Mouse (Mus musculus) embryo, embryonic 9.5 days (tissue): ENCODE data around the gene Gpr107.
A peak's percentile ranks its signal among the peaks of the same experiment; 100 is the strongest.
"Not testable (repeated sequence)": the region's sequence is repeated elsewhere in the genome, so short reads cannot be mapped to it uniquely, and the experiment has no call there.

Source experiments
- DNase-seq: peaks from one replicate; pipeline ENCODE4 v3.0.0-alpha.2; 2017; ENCODE audit errors: extremely low spot score

Gene Gpr107

DNA sequence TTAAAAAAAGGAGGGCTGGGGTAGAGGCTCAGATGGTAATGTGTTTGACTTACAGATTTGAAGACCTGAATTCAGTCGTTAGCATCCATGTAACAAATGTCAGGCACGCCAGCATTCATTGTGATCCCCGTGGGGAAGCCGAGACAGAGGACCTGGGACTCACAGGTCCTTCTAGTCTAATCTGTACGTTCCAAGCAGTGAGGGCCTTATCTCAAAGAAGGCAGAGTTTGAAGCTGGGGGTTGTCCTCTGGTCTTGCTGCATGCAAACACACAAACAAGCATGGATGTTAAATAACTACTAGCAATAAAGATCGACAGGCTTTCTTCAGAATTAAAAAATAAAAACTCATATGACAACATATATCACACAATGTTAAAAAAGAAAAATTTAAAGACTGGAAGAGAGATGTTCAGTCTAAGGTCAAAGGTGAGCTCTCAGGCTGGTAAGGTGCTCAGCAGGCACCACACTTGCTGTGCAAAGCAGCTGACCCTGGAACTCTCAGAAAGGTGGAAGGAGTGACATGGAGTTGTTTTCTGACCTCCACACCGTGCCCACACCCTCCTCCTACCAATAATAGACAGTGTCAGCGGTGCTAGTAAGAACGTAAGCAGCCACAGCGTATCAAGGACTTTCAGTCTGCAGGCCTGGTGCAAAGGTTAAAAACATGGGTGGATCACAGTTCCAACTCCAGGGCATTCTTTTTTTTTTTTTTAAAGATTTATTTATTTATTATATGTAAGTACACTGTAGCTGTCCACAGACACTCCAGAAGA, 8.2 kb downstream of the Gpr107 start:
- DNase-seq, result no peak

DNA sequence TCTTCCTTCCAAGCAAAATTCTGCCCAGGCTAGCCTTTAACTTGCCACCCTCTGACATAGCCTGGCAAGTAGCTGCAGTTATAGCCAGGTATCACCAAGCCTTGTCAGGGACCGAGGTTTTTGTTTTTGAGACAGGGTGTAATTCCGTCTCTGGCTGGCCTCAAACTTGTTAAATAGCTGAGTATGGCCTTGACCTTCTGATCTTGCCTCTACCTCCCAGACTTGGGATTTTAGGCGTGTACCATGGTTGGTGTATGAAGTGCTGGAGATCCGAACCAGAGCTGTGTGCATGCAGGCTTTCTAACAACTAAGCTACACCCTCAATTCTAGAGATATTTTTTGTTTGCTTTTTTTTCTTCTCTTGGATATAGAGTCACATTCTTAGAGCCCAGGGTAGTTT, 9.5 kb downstream of the Gpr107 start:
- no peak for DNase-seq

DNA sequence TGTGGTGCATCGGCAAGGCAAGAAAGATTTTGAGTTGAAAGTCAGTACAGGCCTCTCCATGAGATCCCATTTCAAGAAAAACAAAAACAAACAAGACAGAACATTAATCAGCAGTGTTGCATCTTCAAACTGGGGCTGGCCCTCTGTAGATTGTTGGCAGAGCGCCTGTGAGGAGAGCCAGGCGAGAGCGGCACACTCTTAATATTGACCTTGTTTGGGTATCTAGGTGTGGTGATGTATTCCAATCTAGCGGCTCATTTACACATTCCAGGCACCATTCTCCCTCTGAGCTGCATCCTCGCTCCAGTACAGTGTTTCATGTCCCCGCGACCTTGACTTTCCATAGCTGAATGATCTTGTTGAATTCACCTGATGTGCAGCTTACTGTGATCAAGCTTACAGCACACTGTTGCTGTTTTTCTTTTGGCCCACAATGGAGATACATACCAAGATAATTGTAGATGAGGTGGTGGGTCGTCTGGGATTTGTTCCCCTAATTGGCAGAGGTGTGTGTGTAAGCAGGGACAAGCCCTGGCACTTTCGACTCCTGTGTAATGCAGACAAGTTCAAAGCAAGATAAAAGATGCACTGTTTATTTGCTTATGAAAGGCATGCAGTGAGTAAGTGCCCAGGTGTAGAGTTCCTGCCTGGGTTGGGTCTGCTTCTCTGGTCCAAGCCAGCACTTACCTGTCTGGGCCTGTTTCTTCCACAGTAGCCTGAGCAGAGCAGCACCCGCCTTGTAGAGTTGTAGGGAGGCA, 11.4 kb downstream of the Gpr107 start:
- no peak for DNase-seq

DNA sequence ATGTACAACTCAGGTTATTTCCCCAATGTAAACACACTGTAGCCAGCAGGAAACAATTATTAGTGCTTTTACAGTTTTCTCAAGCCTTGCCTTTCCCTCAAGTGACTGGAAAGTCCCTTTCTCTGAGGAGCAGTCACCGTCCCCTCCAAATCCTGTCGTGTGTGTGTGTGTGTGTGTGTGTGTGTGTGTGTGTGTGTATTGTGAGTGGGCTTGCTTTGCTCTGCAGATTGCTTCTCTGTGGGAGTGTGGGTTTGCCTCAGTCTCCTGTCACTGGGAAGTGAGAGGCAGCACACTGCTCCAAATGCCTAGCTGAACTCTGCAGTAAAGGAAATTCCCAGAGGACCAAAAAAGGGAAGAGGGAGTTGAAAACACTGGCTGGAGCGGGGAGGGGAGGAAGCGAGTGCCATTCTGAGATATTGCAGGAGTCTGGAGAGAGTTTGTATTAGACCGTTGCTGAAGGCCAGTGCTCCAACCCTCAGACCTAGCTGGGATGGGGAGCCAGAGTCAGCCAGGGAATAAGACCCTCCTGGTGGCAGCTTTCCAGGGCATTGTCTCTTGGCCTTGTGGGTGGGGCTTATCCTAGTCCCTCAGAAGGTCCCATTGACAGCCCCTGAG, 12.8 kb downstream of the Gpr107 start:
- no peak for DNase-seq

DNA sequence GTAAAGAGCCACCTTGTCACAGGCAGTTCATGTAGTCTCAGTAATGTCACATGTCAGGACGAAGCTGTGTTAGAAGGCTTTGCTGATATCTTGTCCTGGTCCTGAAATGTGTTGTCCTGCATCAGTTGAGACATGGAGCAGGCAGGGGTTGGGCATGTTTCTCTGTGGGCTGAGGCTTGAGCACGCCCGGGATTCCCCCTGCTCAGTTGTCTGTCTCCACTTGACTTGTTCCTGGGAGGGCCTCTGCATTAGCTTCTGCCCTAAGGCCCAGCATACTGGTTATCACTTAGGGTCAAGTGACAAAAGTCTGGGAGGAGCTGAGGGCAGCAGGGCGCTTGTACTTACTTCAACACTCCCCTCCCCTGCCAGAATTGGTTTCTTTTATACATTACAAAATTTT, 13.4 kb downstream of the Gpr107 start:
- no peak for DNase-seq

DNA sequence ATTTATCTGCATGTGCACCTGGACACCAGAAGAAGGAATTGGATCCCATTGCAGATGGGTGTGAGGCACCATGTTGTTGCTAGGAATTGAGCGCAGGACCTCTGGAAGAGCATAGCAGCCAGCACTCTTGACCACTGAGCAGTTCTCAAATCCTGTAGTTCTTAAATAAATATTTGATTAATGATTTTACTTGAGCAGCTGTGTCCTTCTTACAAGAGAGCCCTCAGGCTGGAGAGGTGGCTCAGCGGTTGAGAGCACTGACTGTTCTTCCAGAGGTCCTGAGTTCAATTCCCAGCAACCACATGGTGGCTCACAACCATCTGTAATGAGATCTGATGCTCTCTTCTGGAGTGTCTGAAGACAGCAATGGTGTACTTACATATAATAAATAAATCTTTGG, 15.5 kb downstream of the Gpr107 start:
- DNase-seq, result not testable (repeated sequence)

DNA sequence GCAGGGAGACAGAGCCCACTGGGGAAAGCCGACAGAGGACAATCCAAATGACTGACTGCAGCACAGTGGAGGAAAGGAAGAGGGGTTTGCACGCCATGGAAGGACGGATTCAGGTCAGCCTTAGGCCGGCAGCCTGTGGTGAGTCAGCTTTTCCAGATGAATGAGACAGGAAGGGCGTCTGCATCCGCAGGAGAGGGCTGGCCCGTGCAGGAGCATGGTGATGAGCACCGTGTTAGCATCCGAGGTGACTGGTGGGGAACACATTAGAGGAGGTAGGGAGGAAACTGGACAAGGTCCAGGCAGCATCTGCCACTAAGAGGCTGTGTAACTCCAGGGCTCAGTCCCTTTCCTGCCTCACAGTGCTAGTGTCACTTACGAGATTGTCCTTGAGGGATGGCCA, 16.9 kb downstream of the Gpr107 start:
- no peak for DNase-seq

DNA sequence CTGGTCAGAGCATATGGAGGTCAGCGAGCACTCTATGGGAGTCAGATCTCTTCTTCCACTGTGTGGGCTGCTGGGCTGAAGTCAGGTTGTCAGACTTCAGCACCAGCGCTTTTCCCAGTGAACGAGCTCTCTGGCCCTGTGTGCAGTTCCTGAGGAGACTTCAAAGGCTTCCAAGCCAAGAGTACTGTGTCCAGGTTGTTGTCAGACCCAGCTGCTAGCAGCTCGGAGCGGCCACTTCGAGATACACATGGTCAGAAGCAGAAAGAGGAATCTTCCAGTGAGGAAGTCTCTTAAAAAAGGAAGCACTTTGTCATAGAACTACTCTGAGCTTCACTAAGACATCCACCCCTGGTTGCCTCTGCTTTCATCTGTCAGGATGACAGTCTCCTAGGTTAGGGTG, 18.0 kb downstream of the Gpr107 start:
- DNase-seq, result no peak

DNA sequence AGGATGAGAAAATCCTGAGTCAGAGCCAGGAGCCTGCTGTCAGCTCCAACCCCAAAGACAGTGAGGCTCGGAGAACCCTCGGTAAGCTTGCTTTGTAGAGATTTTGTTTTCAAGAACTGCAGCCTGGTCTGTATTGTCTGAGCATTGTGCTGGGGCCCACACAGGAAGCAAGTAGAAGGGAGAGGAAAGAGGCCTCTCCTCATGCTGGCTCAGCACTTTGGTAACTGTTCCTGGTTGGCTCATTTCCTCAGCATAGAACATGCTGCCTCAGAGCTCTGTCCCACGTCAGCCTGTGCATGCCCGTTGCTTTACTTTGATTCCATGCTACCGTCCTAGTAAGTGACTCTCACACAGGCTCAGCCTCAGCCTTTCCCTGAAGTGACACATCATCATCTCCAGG, 19.9 kb downstream of the Gpr107 start:
- no peak for DNase-seq

DNA sequence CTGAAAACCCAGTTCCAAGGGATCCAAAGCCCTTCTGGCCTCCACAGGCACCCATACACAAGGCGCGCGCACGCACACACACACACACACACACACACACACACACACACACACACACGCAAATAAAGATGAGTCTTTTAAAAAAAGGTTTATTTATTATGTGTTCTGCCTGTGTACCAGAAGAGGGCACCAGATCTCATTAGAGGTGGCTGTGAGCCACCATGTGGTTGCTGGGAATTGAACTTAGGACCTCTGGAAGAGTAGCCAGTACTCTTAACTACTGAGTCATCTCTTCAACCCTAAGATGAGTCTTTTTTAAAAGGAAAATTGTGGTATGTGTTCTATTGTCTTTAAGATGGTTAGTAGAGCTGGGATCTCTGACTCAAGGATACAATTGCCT, 20.4 kb downstream of the Gpr107 start:
- DNase-seq, result no peak

DNA sequence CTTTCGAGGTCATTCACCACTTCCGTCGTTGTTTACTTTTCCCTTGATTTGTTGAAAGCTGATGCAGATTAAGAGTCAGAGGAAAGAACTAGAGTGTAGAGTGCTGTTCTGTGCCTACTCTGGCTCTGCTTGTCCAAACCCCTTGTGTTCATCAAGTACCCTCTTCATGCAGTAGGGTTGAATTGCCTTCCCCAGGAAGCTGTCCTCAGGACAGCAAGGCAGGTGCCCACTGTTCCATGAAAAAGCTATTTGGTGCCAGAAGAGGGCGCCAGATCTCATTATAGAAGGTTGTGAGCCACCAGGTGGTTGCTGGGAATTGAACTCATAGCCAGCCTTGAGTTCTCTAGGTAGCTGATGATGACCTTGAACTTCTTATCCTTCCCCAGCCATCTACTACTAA, 21.2 kb downstream of the Gpr107 start:
- no peak for DNase-seq

DNA sequence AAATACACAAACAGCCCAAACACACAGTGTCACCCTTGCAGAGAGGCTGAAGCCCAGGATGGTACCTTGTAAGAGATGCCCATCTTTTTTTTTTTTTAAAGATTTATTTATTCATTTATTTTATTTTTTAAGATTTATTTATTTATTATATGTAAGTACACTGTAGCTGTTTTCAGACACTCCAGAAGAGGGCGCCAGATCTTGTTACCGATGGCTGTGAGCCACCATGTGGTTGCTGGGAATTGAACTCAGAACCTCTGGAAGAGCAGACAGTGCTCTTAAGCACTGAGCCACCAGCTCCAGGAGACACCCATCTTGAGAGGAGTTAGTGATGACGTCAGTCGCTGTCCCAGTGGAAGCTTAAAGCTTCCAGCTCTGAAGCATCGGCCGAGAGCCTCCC, 26.5 kb downstream of the Gpr107 start:
- DNase-seq, result not testable (repeated sequence)

DNA sequence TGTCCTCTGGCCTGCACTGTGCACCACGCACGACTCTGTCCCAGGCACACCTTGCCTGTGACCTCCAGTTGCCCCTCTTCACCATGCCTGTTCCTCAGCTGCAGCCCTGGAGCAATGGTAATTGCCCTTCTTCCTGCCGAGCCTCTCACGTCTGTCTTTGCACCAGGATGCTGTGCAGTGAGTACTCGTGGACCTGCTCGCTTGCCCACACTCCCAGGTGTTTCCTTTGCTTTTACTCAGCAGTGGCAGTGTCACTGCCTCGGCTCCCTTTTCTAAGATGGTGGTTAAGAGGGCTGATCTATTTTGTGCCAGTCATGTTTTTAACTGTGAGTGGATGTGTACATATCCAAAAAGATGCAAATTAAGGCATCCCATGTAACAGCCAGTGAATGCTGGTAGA, 27.4 kb downstream of the Gpr107 start:
- DNase-seq, result no peak

DNA sequence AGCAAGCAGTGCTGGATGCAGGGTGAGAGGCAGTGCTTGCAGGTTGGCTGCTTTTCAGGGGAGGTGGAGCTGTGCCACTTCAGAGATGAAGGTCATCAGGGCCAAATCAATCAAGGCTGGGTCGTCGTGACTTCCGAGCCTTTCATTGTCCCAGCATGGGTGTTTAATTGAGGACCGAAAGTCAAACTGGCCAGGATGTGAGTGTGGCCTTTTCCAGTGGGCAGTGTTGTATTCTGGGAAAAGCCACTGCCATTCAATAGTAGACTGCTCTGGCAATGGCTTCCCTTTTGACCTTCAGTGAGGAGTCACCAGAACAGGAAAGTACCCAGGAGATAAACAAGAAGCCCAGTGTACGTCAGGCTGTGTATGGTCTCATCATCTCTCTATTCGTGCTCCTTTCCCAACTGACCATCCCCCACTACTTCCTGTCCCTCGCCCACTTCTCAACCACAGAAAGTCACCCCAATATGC, 28.0 kb downstream of the Gpr107 start:
- DNase-seq, result no peak

DNA sequence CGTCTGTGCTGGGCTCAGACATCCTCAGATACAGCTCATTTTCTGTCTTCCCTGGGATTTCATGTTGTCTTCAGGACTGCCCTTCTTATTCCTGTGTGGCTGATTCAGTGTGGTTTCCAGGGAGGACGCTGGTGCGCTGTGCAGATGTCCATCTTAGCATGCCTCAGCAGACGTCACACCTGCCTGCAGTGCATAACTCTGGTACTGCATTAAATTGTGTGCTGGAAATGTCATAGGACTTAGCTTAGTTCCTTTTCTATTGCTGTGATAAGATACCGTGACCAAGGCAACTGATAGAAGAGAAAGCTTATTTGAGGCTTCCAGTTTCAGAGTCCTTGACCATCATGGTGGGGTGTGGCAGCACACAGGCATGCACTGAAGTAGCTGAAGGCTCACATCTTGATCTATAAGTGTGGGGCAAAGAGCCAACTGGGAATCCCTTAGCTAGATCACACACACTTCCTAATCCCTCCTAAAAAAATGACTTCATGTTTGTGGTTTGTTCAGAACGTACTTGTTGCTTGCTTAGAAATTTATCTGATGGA, 30.7 kb downstream of the Gpr107 start:
- no peak for DNase-seq

DNA sequence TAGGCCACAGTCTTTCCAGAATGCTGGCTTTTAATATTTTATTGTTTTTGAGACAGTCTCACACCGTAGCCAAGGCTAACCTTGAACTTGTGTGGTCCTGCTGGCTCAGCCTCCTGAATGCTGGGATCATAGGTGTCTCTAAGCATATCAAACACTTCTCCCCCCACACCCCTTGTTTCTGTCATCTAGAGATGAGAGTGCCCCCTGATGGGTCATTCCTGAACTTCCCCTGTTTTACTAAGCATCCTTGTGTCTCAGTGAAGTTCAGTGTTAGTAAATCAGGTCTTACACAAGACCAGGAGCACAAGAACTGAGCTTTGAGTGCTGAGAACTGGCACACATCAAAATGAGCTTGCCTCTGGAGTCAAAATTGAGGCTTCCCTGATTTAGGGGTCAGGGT, 31.7 kb downstream of the Gpr107 start:
- DNase-seq, result no peak

DNA sequence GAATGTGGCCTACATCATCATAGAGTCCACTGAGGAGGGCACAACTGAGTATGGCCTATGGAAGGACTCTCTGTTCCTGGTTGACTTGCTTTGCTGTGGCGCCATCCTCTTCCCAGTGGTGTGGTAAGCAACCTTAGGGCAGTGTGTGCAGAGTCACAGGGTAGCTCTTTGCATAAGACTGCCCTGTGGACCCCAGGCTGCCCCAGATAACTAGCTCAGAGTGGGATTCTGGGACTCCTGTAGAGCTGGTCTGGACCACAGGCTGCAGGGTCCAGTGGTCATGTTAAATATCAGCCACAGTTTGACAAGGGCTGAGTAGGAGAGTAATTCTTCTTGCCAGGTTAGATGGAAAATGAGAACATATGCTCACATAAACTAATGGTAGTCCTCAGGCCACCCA, 36.6 kb downstream of the Gpr107 start:
- DNase-seq, result no peak

DNA sequence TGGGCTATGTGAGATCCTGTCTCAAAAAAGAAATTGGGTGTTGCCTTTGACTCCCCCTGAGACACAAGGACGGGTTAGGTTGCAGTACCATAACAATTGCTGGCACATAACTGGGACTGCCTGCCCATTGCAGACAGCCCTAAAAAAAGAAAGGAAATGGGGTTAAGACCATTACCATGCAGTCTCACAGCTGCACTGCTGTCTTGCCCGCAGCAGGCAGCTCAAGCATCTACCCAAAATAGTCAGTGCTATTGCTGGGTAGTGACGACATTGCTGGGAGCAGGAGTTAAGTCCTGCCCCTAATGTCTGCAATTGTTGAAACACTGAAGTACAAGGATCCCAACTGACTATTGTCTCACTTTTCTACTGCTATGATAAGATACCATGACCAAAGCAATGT, 37.5 kb downstream of the Gpr107 start:
- no peak for DNase-seq

DNA sequence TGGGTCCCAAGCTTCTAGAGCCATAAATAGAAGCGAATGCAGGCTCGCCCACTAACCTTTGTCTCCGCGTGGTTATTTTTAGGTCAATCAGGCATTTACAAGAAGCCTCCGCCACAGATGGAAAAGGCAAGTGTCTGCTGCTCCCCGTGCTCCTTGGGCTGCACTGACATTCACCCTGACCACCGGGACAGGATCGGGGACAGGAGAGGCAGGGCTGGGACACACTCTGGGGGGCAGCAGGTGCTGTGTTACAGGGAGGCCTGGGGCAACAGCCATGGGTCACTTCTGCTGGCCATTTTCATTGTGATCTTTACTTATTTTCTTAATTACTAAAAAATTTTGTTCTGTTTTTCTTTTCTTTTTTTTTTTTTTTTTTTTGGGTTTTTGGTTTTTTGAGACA, 39.6 kb downstream of the Gpr107 start:
- DNase-seq, result no peak

DNA sequence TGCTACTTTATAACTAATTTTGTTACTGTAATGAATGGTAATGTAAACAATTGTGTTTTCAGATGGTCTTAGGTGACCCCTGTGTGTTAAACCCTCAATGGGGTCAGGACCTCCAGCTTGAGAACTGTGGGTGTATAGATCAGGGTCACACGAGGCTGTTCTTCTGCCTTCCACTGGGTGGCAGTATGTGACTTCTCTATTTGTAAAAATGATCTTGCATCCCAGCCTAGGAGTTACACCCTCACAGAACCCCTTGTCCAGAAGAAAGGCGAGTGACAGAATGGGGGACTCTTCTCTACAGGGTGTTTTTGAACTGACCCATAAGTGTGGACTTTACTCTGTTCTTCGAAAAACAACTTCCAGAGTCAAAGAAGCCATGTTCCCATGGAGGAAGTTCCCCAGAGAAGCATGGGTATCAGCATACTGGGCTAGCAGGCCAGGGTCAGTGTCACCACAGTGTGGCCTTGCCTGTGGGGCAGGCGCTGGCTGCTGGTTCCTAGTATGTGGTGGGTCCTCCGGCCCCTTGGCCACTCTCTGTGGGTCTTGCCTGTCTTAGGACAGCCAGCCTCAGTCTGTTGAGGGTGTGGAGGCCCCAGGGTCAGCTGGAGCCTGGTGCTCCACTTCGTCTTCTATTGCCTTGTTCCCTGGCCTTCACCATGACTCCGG, 42.4 kb downstream of the Gpr107 start:
- DNase-seq, result peak; percentile 58

DNA sequence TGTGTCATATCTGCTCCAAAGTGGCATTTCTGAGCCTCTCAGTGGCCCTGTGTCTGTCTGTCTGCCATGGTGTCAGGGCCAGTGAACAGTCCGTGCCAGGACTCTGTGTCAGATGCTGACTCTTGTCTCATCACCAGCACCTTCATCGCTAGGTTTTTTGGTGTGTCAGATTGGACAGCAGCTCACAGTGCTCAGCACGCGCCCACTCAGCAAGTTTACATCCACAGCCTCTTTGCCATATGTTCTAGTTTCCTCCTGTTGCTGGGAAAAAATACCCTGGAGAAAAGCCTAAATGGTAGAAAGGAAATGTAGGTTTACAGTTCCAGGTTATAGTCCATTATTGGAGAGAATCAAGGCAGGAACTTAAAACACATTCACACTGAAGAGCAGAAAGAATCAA, 46.5 kb downstream of the Gpr107 start:
- no peak for DNase-seq

DNA sequence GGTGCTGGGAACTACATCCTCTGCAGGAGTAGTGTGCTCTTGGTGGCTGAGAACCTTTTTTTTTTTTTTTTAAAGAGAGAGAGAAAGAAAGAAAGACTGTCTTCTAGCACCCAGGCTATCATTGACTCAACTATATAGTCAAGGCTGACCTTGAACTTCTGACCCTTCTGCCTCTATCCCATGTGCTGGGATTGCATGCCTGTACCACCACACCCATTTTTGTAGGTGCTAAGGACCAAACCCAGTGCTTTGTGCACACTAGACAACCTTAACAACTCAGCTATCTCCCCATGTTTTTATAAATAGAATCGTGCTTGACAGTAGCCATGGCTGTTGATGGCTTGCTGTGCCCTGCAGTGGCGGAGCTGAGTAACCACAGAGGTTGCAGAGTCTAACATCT, 47.9 kb downstream of the Gpr107 start:
- no peak for DNase-seq
